Mouse (Mus musculus): ENCODE results near the gene Fam104a.
A peak's percentile ranks its signal among the peaks of the same experiment; 100 is the strongest.

Fam104a gene

DNA sequence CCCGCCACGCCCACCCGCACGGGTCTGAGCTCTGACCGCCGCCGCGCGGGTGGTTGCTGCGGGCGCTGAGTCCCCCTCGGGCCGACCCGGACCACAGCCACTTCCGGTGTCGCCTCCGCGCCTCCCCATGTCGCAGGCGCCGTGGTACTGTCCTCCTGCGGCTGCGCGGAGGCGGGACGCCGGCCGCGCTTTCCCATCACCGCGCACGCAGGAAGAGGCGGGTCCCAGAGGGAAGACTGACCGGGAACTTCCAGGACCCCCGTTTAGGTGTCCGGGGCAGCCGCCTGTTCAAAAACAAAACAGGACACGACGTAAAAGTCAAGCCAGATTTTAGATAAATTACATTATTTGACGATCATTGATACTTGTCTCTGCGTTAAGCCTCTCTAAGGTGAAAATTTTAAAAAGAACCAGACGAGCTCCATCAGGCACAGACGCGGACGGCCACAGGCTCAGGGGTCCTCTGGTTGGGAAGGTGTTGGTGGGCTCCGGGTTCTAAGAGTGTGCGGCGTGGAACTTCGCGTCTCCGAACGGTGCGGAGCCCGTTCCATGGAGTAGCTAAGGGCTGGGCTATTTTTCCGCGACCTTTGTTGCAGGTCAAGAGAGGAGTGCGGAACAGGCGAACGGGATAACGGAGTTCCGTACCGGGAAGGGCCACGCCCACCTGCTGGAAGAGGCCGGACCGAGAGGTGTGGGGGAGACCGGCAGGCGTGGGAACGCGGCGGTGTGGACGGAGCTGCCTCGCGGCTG is at the start of gene Fam104a, which contains the start of gene D11Wsu47e:
TSS of gene Fam104a (minus strand) at position 199 of the 750 bp plus-strand sequence.
TSS of gene D11Wsu47e (plus strand) at position 456 of the 750 bp plus-strand sequence.
- peak; percentile 94 for DNase-seq

DNA sequence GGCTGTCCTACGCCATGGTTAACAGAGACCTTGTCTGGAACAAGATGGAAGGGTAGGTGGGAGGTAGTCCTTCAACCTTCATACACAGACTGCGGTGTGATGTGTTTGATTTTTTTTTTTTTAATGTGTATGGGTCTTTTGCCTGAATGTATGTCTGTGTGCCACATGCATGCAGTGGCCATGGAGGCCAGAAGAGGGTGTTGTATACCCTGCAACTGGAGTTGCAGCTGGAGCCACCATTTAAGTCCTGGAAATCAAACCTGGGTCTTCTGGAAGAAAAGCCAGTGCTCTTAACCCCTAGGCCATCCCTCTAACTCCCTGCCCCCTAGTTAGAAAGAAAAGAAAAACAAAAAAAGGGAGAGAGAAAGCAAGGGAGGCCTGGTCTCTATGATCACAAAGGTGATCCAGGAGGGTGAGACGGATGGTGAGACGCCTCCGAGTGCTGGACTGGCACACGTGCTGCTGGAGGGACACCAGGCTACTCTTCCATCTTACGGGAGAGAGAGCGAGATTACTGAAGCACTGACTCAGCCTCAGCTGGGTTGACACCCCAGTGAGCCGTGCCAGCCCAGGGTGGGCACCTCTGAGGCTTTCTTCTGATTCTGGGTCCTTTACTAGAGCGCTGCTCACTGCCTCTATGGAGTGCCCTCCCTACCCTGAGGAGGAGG is 48.1 kb upstream of the Fam104a start:
- no peak for DNase-seq

DNA sequence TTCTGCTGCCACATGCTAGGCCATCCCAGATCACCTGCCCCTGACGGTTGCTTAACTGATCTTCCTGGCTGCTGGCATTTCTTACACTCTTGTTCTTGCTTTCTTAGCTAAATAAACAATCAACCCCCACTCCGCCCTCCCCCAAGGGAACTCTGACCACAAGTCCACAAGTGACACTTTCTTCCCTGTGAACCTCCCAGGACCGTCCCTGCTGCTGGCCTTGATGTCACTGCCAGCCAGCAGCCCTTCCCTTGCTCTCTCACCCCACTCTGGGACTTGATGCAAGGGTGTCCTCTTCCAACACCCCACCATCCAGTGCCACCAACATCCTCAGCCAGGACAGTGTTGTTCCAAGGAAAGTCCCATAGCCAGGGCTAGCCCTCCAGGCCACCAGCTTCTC is 46.9 kb upstream of the Fam104a start:
- no peak for DNase-seq

DNA sequence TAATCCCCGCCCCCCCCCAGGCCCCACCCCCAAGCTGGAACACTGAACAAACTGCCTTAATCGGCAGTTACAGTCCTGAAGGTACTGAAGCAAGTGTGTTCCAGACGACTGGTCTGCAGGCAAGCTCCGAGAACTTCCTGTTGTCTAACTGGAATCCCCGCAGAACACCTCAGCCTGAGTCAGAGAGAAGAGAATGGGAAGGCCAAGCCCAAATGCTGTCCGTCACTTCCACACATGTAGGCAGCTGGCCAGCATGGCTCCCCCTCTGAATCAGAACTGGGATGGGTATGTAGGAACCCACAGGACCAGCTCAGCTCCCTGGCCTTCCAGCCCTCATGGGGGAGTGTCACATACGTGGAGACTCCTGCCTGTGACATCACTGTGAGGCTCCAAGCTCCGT is 46.0 kb upstream of the Fam104a start:
- DNase-seq: no peak

DNA sequence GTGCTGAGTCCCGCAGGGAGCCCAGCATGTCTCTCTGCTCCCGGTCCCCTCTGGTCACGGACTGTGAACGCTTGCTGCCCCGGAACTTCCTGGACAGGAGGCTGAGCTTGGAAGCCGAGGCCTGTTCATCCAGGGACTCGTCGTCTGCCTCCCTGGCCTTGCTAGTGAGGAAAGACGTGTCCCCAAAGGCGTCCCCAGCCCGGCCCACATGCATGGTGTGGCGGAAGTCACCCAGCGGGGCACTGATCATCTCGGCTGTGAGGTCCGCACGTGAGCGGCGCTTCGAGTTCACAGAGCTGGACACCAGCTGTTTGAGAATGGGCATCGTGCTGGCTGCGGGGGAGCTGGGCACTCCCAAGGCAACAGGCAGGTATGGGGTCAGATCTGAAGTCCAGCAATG is 45.3 kb upstream of the Fam104a start:
- no peak for DNase-seq

DNA sequence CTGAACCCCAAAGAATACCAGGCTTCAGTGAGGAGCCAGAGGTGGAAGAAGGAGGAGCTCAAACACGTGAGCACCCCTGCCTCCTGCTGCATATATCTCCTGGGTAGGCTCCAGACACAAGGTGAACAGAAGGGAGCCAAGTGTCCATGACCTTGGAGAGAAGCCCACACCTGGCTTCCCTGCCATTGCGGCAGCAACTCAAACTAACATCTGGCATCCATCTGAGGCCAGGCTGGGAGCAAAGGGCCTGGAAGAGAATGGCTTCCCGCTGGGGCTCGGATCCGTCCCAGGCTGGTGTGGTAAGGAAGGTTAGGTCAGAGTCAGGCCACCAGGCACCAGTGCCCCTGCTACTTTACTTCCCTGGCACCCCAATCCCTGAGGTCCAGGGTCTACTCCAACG is 44.0 kb upstream of the Fam104a start:
- no peak for DNase-seq

DNA sequence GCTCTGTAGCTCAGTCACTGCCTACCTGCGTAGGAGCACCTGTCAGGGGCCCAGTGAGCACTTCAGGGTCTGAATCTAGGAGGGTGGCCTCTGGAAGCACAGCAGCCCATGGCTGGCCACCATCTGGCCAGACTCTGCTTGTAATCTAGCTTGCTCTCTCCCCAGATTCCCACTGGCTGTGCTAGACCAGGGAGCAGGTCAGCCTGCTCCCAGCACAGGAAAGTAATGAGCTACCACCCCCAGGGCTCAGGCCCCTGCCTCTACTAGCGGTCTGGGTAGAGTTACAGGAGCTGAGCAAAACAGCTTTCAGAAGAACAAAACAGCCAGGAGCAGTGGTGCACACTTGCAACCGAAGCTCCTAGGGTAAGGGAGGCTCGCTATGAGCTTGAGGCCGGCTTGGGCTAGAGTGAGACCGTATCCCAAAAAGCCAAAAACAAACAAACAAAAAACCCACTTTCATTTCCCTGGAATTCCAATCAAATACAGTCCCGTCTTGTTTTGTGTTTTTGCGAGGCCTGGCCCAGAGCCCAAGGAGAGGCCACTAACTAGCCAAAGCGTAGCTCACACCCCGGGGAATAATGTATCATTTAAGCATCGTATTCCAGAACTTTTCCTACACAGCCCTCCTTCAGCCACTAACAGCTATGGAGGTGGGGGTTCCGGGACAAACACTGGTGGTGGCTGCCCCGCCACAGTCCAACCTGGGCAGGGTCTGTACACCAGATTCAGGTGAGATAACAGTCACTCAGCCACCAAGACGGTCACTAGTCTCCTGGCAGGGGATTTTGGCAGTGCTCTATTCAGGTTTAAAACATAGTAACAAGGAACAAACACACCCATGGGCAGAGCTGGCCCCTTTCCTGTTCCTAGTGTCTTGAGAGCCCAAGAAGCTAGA is 43.3 kb upstream of the Fam104a start:
- DNase-seq: no peak

DNA sequence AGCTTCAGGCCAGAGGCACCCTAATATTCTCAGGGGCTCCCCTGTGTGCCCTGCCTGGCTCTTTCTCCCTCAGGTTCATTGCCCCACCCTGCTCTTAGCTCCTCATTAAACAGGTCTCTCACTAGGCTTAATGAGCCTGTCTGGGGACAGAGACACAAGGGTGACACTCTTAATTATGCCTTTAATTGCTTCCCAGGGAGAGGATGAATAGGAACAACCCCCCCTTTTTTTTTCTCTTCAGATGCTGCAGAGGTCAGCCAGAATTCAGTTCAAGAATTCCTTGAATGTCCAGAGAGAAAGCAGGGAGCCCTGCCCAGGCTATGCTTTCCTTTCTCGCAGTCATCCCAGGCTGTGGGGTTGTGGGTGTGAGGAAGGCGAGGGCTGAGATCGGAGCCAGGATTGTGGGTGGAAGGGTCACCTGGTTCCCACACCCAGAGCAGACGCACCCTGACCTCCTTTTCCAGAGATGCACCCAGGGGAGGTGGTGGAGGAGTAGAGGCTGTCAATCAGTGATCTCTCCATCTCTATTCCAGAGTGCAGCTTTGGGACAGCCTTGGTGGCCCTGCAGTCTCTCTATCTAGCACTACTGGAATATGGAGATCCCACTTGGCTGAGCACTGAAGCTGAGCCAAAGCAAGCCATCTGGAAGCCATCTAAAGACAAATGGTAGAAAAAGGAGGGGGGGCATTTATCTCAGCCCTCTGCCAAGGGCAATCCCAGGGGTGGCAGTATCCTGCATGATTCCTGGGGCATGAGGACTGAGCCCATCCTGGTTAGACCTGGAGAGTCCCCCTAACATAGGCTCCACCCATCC is 41.5 kb upstream of the Fam104a start:
- DNase-seq: no peak

DNA sequence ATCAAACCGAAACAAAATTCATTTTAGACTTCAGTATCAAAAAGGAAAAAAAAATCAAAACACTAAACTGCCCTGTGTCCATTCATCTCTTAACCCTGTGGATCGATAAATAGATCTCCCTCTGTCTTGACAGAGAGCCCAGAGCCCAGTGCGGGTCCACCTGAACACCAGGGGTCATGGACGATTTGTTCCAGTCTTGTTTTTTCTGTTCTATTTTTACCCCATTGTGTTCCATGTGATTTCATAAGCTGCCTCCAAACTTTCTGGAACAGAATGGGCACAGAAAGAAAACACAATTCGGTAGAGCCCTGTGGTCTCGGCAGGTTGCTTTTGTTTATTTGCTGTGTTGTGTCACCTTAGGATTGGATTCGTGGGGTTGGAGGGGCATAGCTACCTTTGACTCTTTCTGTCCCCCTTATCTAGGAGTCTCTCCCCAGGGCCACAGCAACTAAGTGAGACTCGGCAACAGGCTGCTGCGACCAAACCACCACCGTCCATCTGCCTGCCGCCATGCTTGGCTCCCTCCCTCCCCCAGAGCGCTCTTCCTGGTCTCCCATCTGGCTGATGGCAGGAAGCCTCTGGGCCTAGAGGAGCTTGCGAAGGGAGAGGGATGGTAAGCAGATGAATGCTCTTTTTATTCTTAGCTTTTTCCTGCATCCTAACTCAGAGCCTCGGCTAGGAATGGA is 38.6 kb upstream of the Fam104a start:
- no peak for DNase-seq

DNA sequence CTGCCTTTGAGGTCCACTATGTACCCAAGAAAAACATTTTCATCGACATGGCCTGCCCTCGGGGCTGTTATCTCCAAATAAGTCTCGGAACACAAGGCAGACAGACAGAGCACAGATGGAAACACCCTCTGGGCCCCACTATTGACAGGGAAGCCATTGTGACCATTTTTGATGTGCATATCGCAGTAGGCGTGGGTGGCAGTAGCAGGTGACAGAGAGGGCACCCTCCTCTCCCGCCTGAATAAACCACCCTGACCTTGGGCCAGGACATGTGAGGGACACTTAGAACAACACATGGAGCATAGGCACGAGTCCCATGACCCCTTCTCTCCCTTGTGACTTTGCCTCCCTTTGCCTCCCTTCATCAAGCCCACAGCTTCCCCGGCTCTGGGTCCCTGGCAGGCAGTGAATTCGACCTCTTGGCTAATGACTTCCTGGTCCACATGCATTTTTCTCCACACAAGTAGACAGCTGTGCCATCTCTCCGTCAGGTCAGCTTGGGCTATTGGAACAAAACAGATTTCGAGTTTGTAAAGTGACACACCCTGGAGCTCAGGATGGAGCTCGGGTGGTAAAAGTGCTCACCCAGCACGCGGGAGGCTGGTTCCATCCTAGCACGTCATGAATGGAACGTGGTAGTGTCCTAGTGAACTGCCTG is 33.9 kb upstream of the Fam104a start:
- DNase-seq: no peak

DNA sequence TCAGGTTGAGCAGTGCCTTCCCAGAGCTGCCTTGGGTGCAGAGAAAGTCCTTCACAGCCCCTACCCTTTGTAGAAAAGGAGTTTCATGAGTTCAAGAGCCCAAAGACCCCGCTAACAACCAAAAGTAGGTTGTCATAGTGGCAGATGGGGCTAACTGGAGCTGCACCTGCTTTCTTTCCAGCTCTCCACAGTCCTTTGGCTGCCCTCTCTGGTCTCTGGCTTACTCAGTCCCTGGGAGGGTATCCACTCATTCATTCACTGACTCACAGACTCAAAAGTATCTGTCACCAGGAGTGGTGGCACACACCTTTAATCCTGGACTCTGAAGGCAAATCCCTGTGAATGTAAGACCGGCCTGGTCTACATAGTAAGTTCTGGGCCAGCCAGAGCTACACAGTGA is 32.2 kb upstream of the Fam104a start:
- DNase-seq: no peak

DNA sequence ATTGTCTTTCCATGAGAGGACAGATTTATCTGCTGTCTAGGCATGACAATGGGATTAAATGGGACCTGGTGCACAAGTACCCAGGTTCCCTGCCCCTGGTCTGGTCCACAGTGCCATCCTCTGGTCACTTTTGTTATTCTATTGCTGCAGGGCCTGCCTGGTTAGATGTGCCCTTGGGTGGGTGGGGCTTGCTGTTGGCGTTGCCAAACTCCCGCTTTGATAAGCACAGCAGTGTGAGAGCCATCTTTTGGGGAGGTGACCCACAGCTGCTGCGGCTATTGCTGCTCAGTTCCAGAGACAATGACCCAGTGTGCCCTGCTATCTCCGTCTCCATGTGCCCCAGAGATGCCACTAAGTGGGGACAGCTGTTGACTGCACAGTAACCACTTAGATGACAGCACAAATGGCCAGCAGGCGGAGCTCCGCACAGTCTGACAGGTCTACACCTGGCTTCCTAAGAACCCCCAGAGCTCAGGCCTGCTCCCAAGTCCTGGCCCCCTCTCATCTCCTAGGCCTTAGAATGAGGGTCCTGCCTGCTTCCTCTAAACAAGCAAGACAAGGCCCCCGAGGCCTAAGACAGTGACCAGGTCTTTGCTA is 31.2 kb upstream of the Fam104a start:
- DNase-seq: peak; percentile 79

DNA sequence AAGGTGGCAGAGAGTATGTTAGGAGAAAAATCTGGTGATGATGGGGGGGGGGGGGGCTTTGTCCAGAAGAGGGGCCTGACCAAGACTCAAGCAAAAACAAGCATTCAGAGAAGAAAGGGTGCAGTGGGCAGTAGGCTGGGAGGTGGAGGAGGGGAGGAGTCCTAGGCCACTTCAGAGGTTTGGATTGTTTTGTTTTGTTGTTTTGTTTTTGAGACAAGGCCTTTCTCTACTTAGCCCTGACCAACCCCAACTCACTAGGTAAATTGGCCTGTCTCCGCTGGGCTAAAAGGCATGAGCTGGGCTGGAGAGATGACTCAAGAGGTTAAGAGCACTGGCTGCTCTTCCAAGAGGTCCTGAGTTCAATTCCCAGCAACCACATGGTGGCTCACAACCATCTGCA is 27.1 kb upstream of the Fam104a start:
- no peak for DNase-seq

DNA sequence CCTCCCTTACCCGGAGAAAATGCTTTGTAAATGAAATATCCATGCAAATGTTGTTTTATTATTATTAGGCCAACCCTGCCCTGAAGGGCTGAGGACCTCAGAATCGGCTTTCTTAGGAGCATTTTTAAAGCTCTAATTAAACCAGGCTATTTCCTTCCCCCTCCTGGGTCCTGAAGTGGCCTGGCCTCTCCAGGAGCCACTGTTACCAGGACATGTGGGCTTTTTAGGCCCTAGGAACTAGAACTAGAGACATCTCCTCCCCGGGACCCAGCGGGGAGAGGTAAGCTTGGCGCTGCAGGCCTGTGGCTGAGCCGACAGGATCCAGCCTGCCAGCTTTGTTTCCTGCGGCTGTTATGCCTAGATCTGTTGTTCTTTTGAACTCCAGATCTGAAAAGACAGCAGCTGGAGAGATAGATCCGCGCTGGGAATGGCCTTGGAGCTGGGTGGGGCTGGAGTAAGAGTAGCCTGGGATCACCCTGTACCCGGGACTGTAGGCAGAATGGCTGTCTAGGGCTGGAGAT is 26.4 kb upstream of the Fam104a start:
- peak; percentile 66 for DNase-seq

DNA sequence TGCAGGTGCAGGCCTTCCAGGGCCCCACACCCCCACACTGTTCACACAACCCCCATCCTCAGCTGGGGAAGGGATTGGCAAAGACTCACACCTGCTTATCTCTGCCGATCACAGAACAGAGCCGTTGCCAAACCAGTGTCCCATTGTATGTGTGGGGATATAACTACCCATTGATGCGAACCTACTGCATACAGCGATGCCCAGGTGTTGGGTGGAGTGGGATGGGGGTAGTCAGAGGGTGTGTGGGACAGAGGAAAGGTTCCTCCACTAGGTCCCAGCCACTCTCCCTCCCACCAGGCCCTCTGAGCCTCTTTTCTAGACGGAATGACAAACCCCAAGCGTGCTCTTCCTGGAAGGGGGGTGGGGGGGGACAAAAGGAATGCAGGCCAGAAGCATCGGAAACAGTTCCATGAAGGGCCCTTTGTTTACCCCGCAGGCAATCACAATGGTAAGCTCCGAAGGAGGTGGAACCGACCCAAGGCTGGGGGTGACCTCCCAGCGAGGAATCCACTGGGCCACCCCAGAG is 25.8 kb upstream of the Fam104a start, which contains the start of gene Cpsf4l:
TSS of gene Cpsf4l (minus strand) at position 287 of the 526 bp plus-strand sequence.
- peak; percentile 77 for DNase-seq

DNA sequence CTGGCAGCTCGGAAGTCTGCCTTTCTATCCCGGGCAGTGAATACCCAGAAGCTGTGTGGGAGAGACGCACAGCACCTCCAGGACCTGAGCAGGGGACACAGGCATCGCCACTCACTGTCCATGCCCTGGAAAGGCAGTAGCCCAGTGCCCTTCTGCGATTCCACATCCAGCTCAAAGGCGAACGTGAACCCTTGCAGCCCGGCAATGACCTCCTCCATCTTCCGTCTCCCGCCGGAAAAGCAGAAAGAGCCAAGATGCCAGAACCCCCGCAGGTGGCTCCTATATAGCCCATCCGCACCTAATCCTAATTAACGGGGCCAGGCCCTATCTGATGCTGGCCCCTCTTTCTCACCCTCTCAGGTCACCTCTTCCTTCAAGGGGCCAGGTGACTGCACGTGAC is 25.3 kb upstream of the Fam104a start:
- no peak for DNase-seq

DNA sequence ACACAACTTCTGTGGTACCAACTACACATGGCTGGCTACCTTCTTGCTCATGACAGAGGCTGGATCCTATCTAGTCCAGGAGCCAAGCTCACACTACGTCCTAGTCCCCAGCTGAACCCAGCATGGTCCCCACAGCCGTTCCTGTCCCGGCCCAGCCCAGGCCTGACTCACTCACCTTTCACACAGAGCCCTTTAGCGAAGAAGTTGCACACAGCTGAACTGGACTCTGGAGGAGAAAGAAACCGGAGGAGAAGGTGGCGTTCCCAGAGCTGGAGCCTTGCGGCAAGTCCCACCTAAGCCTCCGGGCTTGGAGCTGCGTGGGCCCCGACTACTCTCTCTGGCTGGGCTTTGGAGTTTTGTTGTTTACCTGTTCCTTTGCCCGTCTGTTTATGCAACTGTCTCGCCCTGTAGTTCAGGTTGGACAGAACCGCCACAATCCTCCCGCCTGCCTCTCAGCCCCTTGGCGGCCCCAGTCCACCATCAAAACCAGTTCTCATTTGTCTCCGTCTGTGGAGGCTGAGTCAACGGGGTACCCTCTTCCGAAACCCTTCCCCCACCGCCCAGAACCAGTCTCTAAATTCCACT is 24.8 kb upstream of the Fam104a start:
- DNase-seq: peak; percentile 53

DNA sequence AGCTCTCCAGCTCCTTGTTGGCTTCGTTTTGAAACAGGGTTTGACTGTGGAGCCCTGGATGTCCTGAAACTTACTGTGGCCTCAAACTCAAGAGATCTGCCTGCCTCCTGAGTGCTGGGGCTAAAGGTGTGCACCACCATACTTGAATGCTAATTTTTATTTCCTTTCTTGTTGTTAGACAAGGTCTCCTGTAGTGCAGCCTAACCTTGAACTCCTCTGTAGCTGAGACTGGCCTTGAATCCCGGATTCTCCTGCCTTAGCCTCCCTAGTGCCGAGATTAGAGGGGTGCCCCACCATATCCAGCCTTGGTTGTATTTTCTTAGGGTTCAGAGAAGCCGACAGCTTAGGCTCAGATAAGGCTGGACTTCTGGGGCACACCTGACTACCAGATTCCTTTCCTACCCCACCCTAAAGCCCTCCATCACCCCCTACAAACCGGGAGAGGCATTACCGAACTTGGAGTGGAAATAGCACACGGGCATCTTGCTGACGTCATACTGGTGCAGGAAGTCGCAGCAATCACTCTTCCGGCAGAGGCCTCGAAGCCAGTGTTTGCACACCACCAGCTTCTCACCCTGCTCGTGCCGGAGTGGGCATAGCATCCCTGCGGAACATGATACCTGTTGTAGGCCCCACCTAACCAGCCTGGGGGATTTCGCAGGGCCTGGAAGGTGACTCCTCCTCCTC is 22.2 kb upstream of the Fam104a start:
- no peak for DNase-seq

DNA sequence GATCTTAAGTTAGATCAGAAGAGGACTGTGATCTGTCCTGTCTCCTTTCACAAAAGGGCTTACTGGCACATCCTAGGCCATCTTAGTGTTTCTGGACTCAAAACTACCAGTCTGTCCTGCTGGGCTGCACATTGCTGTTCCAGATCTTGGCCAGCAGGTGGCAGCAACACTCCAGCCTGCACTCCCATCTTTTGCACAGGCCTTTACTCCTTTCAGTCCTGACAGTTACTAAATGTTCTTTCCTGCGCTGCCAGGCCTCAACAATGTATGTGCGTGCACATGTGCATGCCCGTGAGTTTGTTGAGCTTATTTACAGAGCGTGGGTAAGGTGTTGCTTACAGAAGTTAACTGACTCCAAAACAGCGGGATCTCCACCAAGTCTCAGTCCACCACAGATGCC is 19.8 kb upstream of the Fam104a start:
- peak; percentile 85 for DNase-seq
